Comparison of ENCODE assay signal across 8 mouse cellular contexts in the genomic region with DNA sequence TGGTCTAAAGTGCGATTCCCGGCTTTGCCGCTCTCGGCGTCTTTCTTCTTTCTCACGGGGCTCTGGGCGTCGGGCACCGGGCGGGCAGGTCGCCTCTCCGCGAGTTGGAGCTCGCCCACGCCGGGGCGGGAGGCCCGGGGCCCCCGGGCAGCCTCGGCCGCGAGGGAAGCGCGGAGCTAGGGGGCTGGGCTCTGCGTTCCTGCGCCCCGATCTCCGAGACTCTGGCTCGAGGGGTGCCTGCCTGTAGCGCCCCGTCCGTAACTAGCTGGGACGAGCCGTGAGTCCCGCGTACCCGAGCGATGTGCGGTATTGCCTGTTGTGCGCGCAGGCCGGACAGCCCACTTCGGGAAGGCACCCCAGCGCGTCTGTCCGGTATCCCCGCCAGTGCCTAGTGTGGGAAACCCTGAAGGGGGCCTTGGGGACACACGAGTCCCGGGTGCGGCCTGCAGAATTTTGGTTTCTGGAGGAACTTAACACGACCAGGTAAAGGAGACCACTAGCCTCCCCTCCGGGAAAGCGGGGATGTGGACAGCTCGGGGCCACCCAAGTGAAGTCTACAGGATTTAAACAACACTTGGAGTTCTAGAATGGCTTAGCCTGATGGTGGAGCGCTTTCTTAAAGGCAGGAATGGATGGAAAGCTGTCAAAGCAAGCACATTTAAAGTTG. TPM values are rescaled to one million over a fixed set of nuclear protein-coding genes. Genes with fewer than 3 reads are reported as not detected.
DNase-seq lines count a peak whose midpoint lies in the region; ATAC-seq and TF ChIP-seq lines count a peak whose summit lies in the region.

No protein-coding gene starts in this region.

- no peaks in the 10 kb centered on the region for H3K27me3 ChIP-seq in embryonic facial prominence, embryonic 14.5 days (replicated peaks; ENCODE audit: control insufficient read depth, insufficient read depth, low read length)
- no peaks in the 10 kb centered on the region for H3K27me3 ChIP-seq in hindbrain, embryonic 10.5 days (ENCODE audit: insufficient read depth, poor library complexity, severe bottlenecking)
- no peaks in the 10 kb centered on the region for H3K27me3 ChIP-seq in limb, embryonic 15.5 days
- no peaks in the 10 kb centered on the region for H3K27me3 ChIP-seq in midbrain, embryonic 15.5 days (replicated peaks)

- TF ChIP-seq CTCF in layer of hippocampus, adult 2 months (conservative IDR thresholded peaks at IDR 0.05), result no peak

- peak overlapping the region; percentile 100 for H3K27ac ChIP-seq in layer of hippocampus, adult 2 months
- peak overlapping the region; percentile 100 for H3K27ac ChIP-seq in embryonic facial prominence, embryonic 14.5 days (replicated peaks; ENCODE audit: low read depth, low read length)
- peak overlapping the region; percentile 97 for H3K27ac ChIP-seq in hindbrain, embryonic 10.5 days
- H3K27ac ChIP-seq in limb, embryonic 15.5 days, result peak overlapping the region; percentile 100
- H3K27ac ChIP-seq in midbrain, embryonic 15.5 days, result peak overlapping the region; percentile 91

- H3K9me3 ChIP-seq in embryonic facial prominence, embryonic 14.5 days (ENCODE audit: control insufficient read depth, low read length), result no peaks in the 10 kb centered on the region
- no peaks in the 10 kb centered on the region for H3K9me3 ChIP-seq in hindbrain, embryonic 10.5 days
- no peaks in the 10 kb centered on the region for H3K9me3 ChIP-seq in limb, embryonic 15.5 days
- no peaks in the 10 kb centered on the region for H3K9me3 ChIP-seq in midbrain, embryonic 15.5 days

- WGBS in embryonic facial prominence, embryonic 14.5 days, result under 1% methylated on average over 38 of the region's 55 CpGs
- WGBS in hindbrain, embryonic 10.5 days, result under 1% methylated on average over 55 of the region's 55 CpGs
- under 1% methylated on average over 54 of the region's 55 CpGs for WGBS in limb, embryonic 15.5 days
- under 1% methylated on average over 55 of the region's 55 CpGs for WGBS in midbrain, embryonic 15.5 days

- H3K4me3 ChIP-seq in layer of hippocampus, adult 2 months, result peak overlapping the region; percentile 78
- peak overlapping the region; percentile 92 for H3K4me3 ChIP-seq in embryonic facial prominence, embryonic 14.5 days (ENCODE audit: low read depth, low read length)
- H3K4me3 ChIP-seq in hindbrain, embryonic 10.5 days, result peak overlapping the region; percentile 82
- peak overlapping the region; percentile 90 for H3K4me3 ChIP-seq in limb, embryonic 15.5 days
- peak overlapping the region; percentile 79 for H3K4me3 ChIP-seq in midbrain, embryonic 15.5 days

- H3K4me1 ChIP-seq in embryonic facial prominence, embryonic 14.5 days (ENCODE audit: control insufficient read depth, insufficient read depth, low read length), result peaks cover 40% of the 10 kb centered on the region
- peaks cover 41% of the 10 kb centered on the region for H3K4me1 ChIP-seq in hindbrain, embryonic 10.5 days (replicated peaks)
- peaks cover 22% of the 10 kb centered on the region for H3K4me1 ChIP-seq in limb, embryonic 15.5 days
- peaks cover 31% of the 10 kb centered on the region for H3K4me1 ChIP-seq in midbrain, embryonic 15.5 days

- H3K9ac ChIP-seq in embryonic facial prominence, embryonic 14.5 days (ENCODE audit: low read depth, low read length), result peak overlapping the region; percentile 96
- peak overlapping the region; percentile 88 for H3K9ac ChIP-seq in limb, embryonic 15.5 days
- peak overlapping the region; percentile 74 for H3K9ac ChIP-seq in midbrain, embryonic 15.5 days

- ATAC-seq in embryonic facial prominence, embryonic 14.5 days (ENCODE audit: low read depth), result peak; percentile 27
- peak; percentile 6; the same call in 1 of the 2 replicates for ATAC-seq in limb, embryonic 15.5 days (ENCODE audit: insufficient number of reproducible peaks, low FRiP score, low TSS enrichment, low read depth)
- ATAC-seq in midbrain, embryonic 15.5 days (replicated peaks), result peak; percentile 66

- H3K36me3 ChIP-seq in embryonic facial prominence, embryonic 14.5 days (ENCODE audit: control insufficient read depth, insufficient read depth, low read length), result no peaks in the 10 kb centered on the region
- no peaks in the 10 kb centered on the region for H3K36me3 ChIP-seq in hindbrain, embryonic 10.5 days
- no peaks in the 10 kb centered on the region for H3K36me3 ChIP-seq in limb, embryonic 15.5 days
- no peaks in the 10 kb centered on the region for H3K36me3 ChIP-seq in midbrain, embryonic 15.5 days (replicated peaks)

- DNase-seq in layer of hippocampus, adult 2 months (ENCODE audit: low spot score in 2 of 2), result peak in 1 of 2 experiments; percentile 19
- no peak for DNase-seq in layer of hippocampus, adult 9-10 months (ENCODE audit: low spot score)
- peak; percentile 66 for DNase-seq in R1 (ENCODE audit: low read depth, low spot score)
- peak; percentile 56 for DNase-seq in embryonic facial prominence, embryonic 14.5 days (ENCODE audit: low spot score)
- DNase-seq in hindbrain, embryonic 10.5 days (ENCODE audit: low spot score), result peak; percentile 72
- no peak for DNase-seq in spleen, adult 18-20 months

- H3K4me2 ChIP-seq in embryonic facial prominence, embryonic 14.5 days (ENCODE audit: low read depth, low read length), result peak overlapping the region; percentile 86
- H3K4me2 ChIP-seq in limb, embryonic 15.5 days, result peak overlapping the region; percentile 46
- peak overlapping the region; percentile 82 for H3K4me2 ChIP-seq in midbrain, embryonic 15.5 days

RNA-seq across cellular contexts. Expression of a gene that starts 0.5 kb away (rescaled TPM):
- 10 to 100 TPM; 17.6 to 18.4 TPM for total RNA-seq in layer of hippocampus, adult 2 months (2021)
- polyA plus RNA-seq in embryonic facial prominence, embryonic 14.5 days (2014; fragmentation: Nextera tagmentation; extraction: Ambion mirVana), result 56.0 and 57.8 TPM in 2 replicates
- 16.8 and 19.5 TPM in 2 replicates for polyA plus RNA-seq in hindbrain, embryonic 10.5 days (2016; fragmentation: Nextera tagmentation; extraction: Ambion mirVana)
- 70.7 and 71.1 TPM in 2 replicates for polyA plus RNA-seq in limb, embryonic 15.5 days (2015; fragmentation: Nextera tagmentation; extraction: Ambion mirVana)
- 9.2 and 9.7 TPM in 2 replicates for polyA plus RNA-seq in midbrain, embryonic 15.5 days (2015; fragmentation: Nextera tagmentation; extraction: Ambion mirVana)

Comparison
In these comparisons a context has a peak if more than half of its experiments do, and no peak if none do; other contexts are left out.
1. DNase-seq: peak in R1 (single experiment), embryonic facial prominence, embryonic 14.5 days (single experiment) and hindbrain, embryonic 10.5 days (single experiment); none in layer of hippocampus, adult 9-10 months (single experiment) and spleen, adult 18-20 months (0 of 2).
2. ATAC-seq: peak in every context shown above with its lines; median percentile 66 in midbrain, embryonic 15.5 days; 27 in embryonic facial prominence, embryonic 14.5 days; 6 in limb, embryonic 15.5 days.
3. Peak in every context shown above with its lines, with median percentiles within 50 percentile points of each other: H3K27ac ChIP-seq, H3K4me3 ChIP-seq, H3K4me2 ChIP-seq and H3K9ac ChIP-seq.